Mouse (Mus musculus): Measurements from ENCODE around the gene Col19a1.
"Not testable (repeated sequence)": the region's sequence is repeated elsewhere in the genome, so short reads cannot be mapped to it uniquely, and the experiment has no call there.

- TF ChIP-seq CTCF (IDR thresholded peaks at IDR 0.05; ENCODE audit: insufficient read depth, low read length); POLR2A (IDR thresholded peaks at IDR 0.05; ENCODE audit: borderline replicate concordance, extremely low read depth, low read depth, low read length): not testable (repeated sequence)
These were observed 25.3 kb upstream of the Col19a1 start for GRCm38 (mm10) chr1:24612556-24612955.

All from lung, adult 2 months (tissue).